Mouse (Mus musculus) C2C12 (cell line): ENCODE measurements around the gene Prss56. TPM values are rescaled to one million over a fixed set of nuclear protein-coding genes. Genes with fewer than 3 reads are reported as not detected.

ENCODE experiments used
- H3K27me3 ChIP-seq: one replicate; pipeline ENCODE4 v1.6.1; 2011; ENCODE audit not compliant: control insufficient read depth, insufficient read depth, insufficient read length
- H3K36me3 ChIP-seq: one replicate; pipeline ENCODE4 v1.6.1; 2011; ENCODE audit not compliant: control insufficient read depth, insufficient read depth
- H3K4me3 ChIP-seq: one replicate; pipeline ENCODE4 v1.5.1; 2011; ENCODE audit warnings: mild to moderate bottlenecking, control low read depth; ENCODE audit not compliant: poor library complexity, insufficient read depth, severe bottlenecking
- H3K79me2 ChIP-seq: one replicate; pipeline ENCODE4 v1.6.1; 2011; ENCODE audit not compliant: control insufficient read depth, insufficient read depth
- H3K79me3 ChIP-seq: one replicate; pipeline ENCODE4 v1.6.1; 2011; ENCODE audit warnings: low read depth, control low read depth
- H3ac ChIP-seq: one replicate; pipeline ENCODE3; 2011; ENCODE audit warnings: low read depth; ENCODE audit not compliant: control insufficient read depth, insufficient read length
- CEBPB ChIP-seq: IDR thresholded peaks from one replicate; pipeline ENCODE4 v1.6.1; 2011; ENCODE audit warnings: low read depth, mild to moderate bottlenecking, control low read depth, moderate library complexity
- CTCF ChIP-seq: IDR thresholded peaks from one replicate; pipeline ENCODE4 v1.5.1; 2011; ENCODE audit not compliant: control insufficient read depth, insufficient read depth, insufficient read length
- FOSL1 ChIP-seq: IDR thresholded peaks from one replicate; pipeline ENCODE4 v1.8.0; 2011; ENCODE audit warnings: mild to moderate bottlenecking, low read length; ENCODE audit not compliant: poor library complexity, insufficient read depth, severe bottlenecking
- MAX ChIP-seq: IDR thresholded peaks from one replicate; pipeline ENCODE4 v1.6.1; 2011; ENCODE audit warnings: mild to moderate bottlenecking, control low read depth
- MYOD1 ChIP-seq: IDR thresholded peaks from one replicate; pipeline ENCODE4 v1.6.1; 2011; ENCODE audit warnings: low read depth; ENCODE audit not compliant: control insufficient read depth, insufficient read length
- MYOG ChIP-seq: IDR thresholded peaks from one replicate; pipeline ENCODE4 v1.6.1; 2011; ENCODE audit not compliant: control insufficient read depth, insufficient read length; ENCODE audit errors: extremely low read depth
- USF1 ChIP-seq: IDR thresholded peaks from one replicate; pipeline ENCODE4 v1.6.1; 2011; ENCODE audit warnings: low read depth, mild to moderate bottlenecking, control low read depth, moderate library complexity
- polyA plus RNA-seq: library from polyadenylated mRNA; unstranded; fragments of >200 nt; fragmentation: generic; extraction: Trizol; gene quantifications from one replicate; pipeline ENCODE4 v1.2.1, GENCODE M21; 2012; ENCODE audit warnings: missing spikeins

Gene Prss56
- polyA plus RNA-seq, 1 experiment = 0.07 TPM

DNA sequence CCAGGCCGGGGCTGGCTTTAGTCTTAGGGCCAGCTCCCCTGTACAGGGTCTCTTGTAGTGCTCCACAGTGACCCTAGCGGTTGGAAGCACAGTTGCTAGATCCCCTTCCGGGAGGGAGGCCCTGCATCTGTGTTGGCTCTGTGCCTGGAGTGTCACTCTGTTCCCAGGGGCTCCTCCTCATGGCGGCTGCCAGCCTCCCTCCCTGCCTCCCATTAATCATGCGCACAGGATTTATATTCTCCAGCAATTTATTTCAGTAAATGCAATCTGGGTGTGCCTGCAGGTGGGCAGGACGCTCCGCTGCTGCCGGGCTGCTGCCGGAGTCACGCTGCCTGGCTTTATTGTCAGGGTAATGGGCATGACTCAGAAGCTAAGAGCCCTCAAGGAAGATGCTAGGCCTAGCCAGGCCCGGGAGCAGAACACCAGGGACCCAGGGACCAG, 7.2 kb upstream of the Prss56 start:
- Histone ChIP-seq H3ac (peak overlapping the region; percentile 24), H3K79me3 (no peaks in the 10 kb centered on the region), H3K4me3 (no peak overlapping the region), H3K36me3 (no peaks in the 10 kb centered on the region), H3K27me3 (no peaks in the 10 kb centered on the region), H3K79me2 (no peaks in the 10 kb centered on the region)
- TF ChIP-seq USF1 (no peak), CEBPB (no peak), MYOG (no peak), MYOD1 (no peak), MAX (peak; percentile 67), CTCF (peak; percentile 40), FOSL1 (peak; percentile 14)

DNA sequence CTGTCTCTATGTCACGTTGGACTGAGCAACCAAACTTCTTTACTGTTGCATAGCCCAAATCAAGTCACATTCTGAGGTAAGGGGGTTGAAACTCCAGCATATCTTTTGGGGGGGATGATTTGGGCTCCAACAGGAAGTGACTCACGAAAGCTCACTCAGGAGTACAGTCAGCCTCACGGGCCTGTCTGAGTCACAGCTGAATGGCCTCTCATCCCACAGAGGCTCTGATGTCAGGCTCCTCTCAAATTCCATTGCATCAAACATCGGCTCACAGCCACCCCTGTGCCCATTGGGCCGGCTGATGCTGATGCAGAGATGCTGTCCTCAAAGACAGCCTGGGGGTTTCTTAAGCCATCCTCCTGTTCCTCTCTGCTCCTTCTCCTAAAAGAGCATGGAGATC, 2.2 kb upstream of the Prss56 start:
- no peaks in the 10 kb centered on the region for H3K36me3 ChIP-seq
- no peaks in the 10 kb centered on the region for H3K79me3 ChIP-seq
- peak overlapping the region; percentile 19 for H3ac ChIP-seq
- no peak overlapping the region for H3K4me3 ChIP-seq
- TF ChIP-seq MYOG = no peak
- TF ChIP-seq USF1 = no peak
- peak; percentile 99 for TF ChIP-seq FOSL1
- TF ChIP-seq CTCF = no peak
- TF ChIP-seq MAX = peak; percentile 54
- peak; percentile 9 for TF ChIP-seq CEBPB
- TF ChIP-seq MYOD1 = peak; percentile 57
- H3K79me2 ChIP-seq = no peaks in the 10 kb centered on the region
- no peaks in the 10 kb centered on the region for H3K27me3 ChIP-seq

DNA sequence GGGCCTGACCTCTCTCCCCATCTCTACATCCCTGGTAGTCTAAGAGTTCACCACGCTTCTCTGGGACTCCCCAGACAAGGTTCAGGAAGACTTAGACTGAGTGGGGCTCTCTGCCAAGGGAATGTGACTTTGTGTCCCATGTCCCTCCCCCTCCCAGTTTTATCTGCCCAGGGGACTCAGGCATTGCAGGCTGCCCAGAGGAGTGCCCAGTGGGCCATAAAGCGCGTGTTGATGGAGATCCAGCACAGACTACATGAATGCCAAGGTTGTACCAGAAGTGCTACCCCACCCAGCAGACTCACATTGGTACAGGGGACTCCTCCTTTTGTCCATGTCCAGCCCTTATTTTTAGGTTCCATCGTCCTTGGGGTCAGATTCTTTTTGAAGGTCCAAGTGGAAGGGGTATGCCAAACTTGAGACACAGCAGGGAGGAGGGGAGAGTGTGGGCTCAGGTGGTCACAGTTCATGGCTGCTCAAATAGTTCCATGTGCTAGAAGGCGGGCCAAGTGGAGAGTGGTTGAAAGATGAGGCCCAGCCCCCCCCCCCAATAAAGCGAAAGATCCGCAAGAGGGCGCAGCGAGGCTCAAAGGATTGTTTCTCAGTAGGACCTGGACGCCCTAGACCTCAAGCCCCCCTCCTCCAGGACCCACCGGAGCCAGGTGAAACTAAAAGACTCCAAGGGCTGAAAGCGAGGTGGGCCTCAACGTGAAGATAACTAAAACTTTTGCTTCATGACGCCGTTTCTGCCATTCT, 1.1 kb downstream of the Prss56 start:
- H3ac ChIP-seq = no peak overlapping the region
- TF ChIP-seq CEBPB (no peak), CTCF (no peak), MYOD1 (no peak), USF1 (no peak), FOSL1 (no peak), MAX (no peak), MYOG (no peak)
- H3K79me2 ChIP-seq = no peaks in the 10 kb centered on the region
- H3K4me3 ChIP-seq = no peak overlapping the region
- H3K79me3 ChIP-seq = no peaks in the 10 kb centered on the region
- no peaks in the 10 kb centered on the region for H3K27me3 ChIP-seq
- no peaks in the 10 kb centered on the region for H3K36me3 ChIP-seq

DNA sequence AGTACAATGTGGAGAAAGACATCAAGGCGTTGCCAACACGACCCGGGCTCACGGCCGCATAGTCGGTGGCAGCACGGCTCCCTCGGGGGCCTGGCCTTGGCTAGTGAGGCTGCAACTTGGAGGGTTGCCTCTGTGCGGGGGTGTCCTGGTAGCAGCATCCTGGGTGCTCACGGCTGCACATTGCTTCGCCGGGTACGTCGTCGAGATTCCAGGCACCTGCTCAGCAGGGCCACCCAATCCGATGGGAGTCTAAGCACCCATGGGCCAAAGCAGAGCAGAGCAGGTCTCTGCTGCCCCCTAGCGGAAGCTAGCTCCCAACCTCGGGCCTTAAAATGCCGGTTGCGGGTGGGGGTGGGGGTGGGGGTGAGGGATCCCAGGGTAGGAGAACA, 1.6 kb downstream of the Prss56 start:
- no peaks in the 10 kb centered on the region for H3K79me3 ChIP-seq
- H3K27me3 ChIP-seq = no peaks in the 10 kb centered on the region
- TF ChIP-seq USF1 = no peak
- TF ChIP-seq CTCF = peak; percentile 75
- TF ChIP-seq CEBPB = no peak
- no peak overlapping the region for H3ac ChIP-seq
- no peaks in the 10 kb centered on the region for H3K36me3 ChIP-seq
- no peaks in the 10 kb centered on the region for H3K79me2 ChIP-seq
- no peak overlapping the region for H3K4me3 ChIP-seq

DNA sequence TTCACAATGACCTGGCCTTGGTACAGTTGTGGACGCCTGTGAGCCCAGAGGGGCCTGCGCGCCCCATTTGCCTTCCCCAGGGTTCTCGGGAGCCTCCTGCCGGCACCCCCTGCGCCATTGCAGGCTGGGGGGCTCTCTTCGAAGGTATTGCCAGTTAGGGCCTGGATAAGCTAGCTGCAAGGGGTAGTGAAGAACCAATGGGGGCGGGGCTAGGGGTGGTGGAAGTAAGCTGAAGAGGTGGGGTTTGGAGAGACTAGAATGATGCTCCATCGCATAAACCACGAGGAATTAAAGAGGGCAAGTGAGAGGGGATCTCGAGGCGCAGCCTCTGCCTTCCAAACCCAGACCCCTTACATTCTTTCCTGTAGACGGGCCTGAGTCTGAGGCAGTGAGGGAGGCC, 2.4 kb downstream of the Prss56 start:
- H3K27me3 ChIP-seq = no peaks in the 10 kb centered on the region
- no peaks in the 10 kb centered on the region for H3K36me3 ChIP-seq
- no peaks in the 10 kb centered on the region for H3K79me3 ChIP-seq
- no peak for TF ChIP-seq CTCF
- no peak for TF ChIP-seq MAX
- no peak for TF ChIP-seq MYOG
- TF ChIP-seq CEBPB = no peak
- TF ChIP-seq USF1 = no peak
- TF ChIP-seq MYOD1 = no peak
- no peak for TF ChIP-seq FOSL1
- H3K79me2 ChIP-seq = no peaks in the 10 kb centered on the region
- H3K4me3 ChIP-seq = no peak overlapping the region
- H3ac ChIP-seq = no peak overlapping the region
